Mouse (Mus musculus) cortical plate, adult 2 months (tissue): Measurements from ENCODE around the gene Cobl. TPM values are rescaled to one million over a fixed set of nuclear protein-coding genes. Genes with fewer than 3 reads are reported as not detected.
A peak's percentile ranks its signal among the peaks of the same experiment; 100 is the strongest.

Source experiments
- H3K27ac ChIP-seq: fragments of 200-500 bp; 2 replicates; pipeline ENCODE4 v1.5.1; 2012; ENCODE audit warnings: low read length, control low read depth, inconsistent platforms; ENCODE audit not compliant: insufficient read depth
- H3K4me1 ChIP-seq: fragments of 200-500 bp; 2 replicates; pipeline ENCODE4 v1.6.1; 2011; ENCODE audit warnings: low read length; ENCODE audit not compliant: control insufficient read depth, insufficient read depth
- H3K4me3 ChIP-seq: fragments of 200-500 bp; 2 replicates; pipeline ENCODE4 v1.5.1; 2011; ENCODE audit warnings: mild to moderate bottlenecking, low read length, control low read depth; ENCODE audit not compliant: insufficient read depth
- CTCF ChIP-seq: fragments of 200-500 bp; IDR thresholded peaks from 2 replicates; pipeline ENCODE4 v1.5.1; 2011; ENCODE audit warnings: mild to moderate bottlenecking, control low read depth, low read length; ENCODE audit not compliant: insufficient read depth; ENCODE audit errors: extremely low read depth
- POLR2A ChIP-seq: fragments of 200-500 bp; IDR thresholded peaks from 2 replicates; pipeline ENCODE4 v1.6.1; 2011; ENCODE audit warnings: mild to moderate bottlenecking, low read length, control low read depth; ENCODE audit not compliant: insufficient read depth; ENCODE audit errors: extremely low read depth
- polyA plus RNA-seq: library from polyadenylated mRNA; depleted of rRNA; stranded (reverse); fragments of >200 nt; gene quantifications from 2 replicates; pipeline ENCODE4 v1.2.3, GENCODE M21; 2012

Gene Cobl
- polyA plus RNA-seq, 1 experiment = 51.6 TPM

- Histone ChIP-seq H3K27ac (no peak overlapping the region), H3K4me1 (no peaks in the 10 kb centered on the region), H3K4me3 (no peak overlapping the region)
- no peak for TF ChIP-seq POLR2A
- no peak for TF ChIP-seq CTCF
Observed at GRCm38 (mm10) chr11:12321445-12321844, 143.3 kb downstream of the Cobl start.

- H3K27ac ChIP-seq = no peak overlapping the region
- H3K4me3 ChIP-seq = no peak overlapping the region
- no peak for TF ChIP-seq POLR2A
- TF ChIP-seq CTCF = no peak
- no peaks in the 10 kb centered on the region; the same call in 1 of the 2 replicates for H3K4me1 ChIP-seq
Observed at GRCm38 (mm10) chr11:12319318-12319717, 145.4 kb downstream of the Cobl start.

GRCm38 (mm10) chr11:12315670-12316069 is 149.1 kb downstream of the Cobl start:
- no peaks in the 10 kb centered on the region; the same call in 1 of the 2 replicates for H3K4me1 ChIP-seq
- H3K27ac ChIP-seq = no peak overlapping the region
- no peak overlapping the region for H3K4me3 ChIP-seq
- no peak for TF ChIP-seq POLR2A

GRCm38 (mm10) chr11:12314278-12315043 is 150.3 kb downstream of the Cobl start:
- Histone ChIP-seq H3K4me3 (no peak overlapping the region), H3K4me1 (peaks cover 2% of the 10 kb centered on the region; the same call in 1 of the 2 replicates), H3K27ac (no peak overlapping the region)
- TF ChIP-seq CTCF (peak; percentile 45), POLR2A (no peak)

GRCm38 (mm10) chr11:12311419-12311818 is 153.3 kb downstream of the Cobl start:
- H3K27ac ChIP-seq = no peak overlapping the region
- peaks cover 4% of the 10 kb centered on the region; the same call in 1 of the 2 replicates for H3K4me1 ChIP-seq
- TF ChIP-seq CTCF = no peak
- TF ChIP-seq POLR2A = no peak
- no peak overlapping the region for H3K4me3 ChIP-seq

- Histone ChIP-seq H3K4me3 (no peak overlapping the region), H3K27ac (no peak overlapping the region), H3K4me1 (peaks cover 4% of the 10 kb centered on the region; the same call in 1 of the 2 replicates)
- TF ChIP-seq CTCF (no peak), POLR2A (no peak)
Observed at GRCm38 (mm10) chr11:12309423-12310023, 155.2 kb downstream of the Cobl start.

GRCm38 (mm10) chr11:12304879-12305278 is 159.9 kb downstream of the Cobl start:
- Histone ChIP-seq H3K27ac (no peak overlapping the region), H3K4me3 (no peak overlapping the region), H3K4me1 (peaks cover 1% of the 10 kb centered on the region; the same call in 1 of the 2 replicates)
- TF ChIP-seq CTCF (no peak), POLR2A (no peak)

- no peak overlapping the region for H3K4me3 ChIP-seq
- TF ChIP-seq POLR2A (no peak), CTCF (no peak)
- peaks cover 4% of the 10 kb centered on the region; the same call in 1 of the 2 replicates for H3K4me1 ChIP-seq
- H3K27ac ChIP-seq = no peak overlapping the region
Observed at GRCm38 (mm10) chr11:12299701-12300446, 164.9 kb downstream of the Cobl start.

GRCm38 (mm10) chr11:12291654-12291935 is 173.2 kb downstream of the Cobl start:
- Histone ChIP-seq H3K4me1 (no peaks in the 10 kb centered on the region), H3K4me3 (no peak overlapping the region), H3K27ac (no peak overlapping the region)
- no peak for TF ChIP-seq CTCF
- no peak for TF ChIP-seq POLR2A
